Mouse (Mus musculus) cerebellum, postnatal 14 days (tissue): Measurements from ENCODE around the gene Cma2.
"Not testable (repeated sequence)": the region's sequence is repeated elsewhere in the genome, so short reads cannot be mapped to it uniquely, and the experiment has no call there.

Source experiments
- DNase-seq, 2 experiments: peaks; one replicate each; pipeline ENCODE4 v3.0.0; 2021; ENCODE audit warnings: mixed read lengths in 2 of 2

The Cma2 gene

DNA sequence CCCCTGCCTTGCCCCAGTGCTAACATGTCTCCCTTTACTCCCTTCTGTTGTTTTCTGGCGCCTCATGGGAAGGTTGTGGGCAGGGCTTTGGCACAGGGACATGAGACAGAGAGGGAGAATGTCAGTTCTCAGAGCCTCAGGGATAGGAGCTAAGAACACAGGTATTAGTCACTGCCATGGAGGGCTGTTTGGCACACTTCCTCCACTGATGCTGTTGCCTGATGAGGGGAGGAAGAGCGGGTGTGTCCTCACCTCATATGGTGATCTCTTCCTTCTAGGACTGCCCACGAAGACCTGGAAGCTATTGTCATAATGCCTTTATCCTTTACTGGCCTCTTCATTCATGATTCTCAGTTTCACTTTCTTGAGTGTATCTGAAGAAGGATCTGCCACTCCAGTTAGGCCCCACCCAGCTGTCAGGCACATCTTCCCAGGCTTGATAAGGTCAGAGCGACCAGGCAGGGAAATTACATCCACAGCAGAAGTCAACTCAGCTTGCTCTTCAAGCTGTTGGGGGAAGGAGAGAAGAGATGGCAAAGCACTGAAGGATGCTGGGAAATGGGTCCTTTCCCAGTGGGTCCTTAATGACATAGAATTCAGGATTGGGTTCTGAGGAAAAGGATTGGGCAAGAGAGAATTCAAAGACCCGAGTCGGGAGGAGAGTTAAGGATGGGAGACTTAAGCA is at the start of gene Cma2:
Gene Cma2 (plus strand): TSS at position 635 of the 685 bp plus-strand sequence.
- DNase-seq, result no peak

DNA sequence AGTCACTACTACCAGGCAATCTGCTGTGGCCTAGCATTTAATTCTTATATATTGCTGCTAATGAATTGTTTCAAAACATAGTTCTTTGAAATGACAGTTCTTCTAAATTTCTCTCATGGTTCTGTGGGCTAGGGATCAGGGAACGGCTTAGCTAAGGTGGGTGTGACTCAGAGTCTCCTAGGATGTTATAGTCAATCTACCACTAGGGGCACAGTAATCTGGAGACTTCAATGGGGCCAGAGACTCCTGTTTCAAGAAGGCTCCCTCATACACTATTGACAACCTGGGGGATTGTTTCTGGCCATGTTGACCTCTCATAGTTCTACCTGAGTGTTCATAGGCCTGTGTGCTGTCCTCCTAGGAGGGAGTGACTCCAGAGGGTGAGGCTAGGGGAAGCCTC is 45.3 kb upstream of the Cma2 start:
- DNase-seq, result no peak

DNA sequence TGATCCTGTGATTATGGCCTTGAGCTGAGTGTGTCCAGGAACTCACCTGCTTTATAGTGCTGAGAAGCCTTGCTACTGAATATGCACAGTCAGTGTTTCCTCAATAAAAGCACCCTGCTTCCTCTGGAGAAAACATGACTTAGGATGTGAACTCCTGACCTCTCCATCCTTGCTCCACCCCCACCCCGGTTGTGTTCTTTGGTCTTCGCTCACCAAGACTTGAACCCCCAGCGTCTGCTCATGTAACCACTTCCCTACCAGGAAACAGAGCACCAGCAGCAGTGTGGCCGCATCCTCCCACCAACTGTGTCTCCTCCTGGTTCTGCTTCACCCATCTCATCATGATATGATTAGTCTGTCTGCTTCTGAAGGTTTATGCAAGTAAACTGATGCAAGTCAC is 37.4 kb upstream of the Cma2 start:
- DNase-seq, result no peak

DNA sequence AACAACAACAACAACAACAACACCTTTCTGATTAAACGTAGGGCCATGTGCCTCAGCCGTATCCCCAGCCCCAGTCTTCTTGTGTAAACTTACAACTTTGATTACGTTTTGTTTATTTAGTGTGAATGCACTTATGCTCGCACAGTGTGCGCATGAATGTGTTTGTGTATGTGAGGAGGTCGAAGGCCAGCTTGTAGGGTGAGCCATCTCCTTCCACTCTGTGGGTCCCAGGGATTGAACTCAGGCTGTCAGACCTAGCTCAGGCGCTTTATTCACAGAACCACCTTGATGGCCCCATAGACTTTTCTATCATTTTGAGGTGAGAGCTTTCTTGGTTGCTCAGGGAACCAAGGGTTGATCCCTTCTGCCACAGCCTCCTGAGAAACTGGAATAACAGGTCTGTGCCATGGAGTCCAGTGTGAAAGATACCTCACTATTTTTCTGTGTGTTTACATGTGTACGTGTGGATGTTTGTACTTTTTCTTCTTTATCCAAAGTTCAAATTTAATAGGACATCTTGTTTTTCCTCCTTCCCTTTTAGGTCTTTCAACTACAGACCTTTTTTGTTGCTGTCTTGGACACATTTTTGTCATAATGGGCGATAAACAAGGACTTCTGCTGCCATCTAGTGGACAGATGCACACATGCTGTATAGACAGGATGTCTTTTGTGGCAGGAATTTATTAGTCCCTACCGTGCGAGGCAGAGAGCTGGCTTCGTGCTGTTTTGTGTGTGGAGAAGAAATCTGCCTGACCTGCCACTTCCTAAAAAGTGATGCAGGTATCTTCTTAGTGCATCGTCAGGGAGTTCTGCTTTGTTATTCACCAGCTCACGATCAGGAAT is 32.3 kb upstream of the Cma2 start:
- peak; percentile 88 to 91 for DNase-seq

DNA sequence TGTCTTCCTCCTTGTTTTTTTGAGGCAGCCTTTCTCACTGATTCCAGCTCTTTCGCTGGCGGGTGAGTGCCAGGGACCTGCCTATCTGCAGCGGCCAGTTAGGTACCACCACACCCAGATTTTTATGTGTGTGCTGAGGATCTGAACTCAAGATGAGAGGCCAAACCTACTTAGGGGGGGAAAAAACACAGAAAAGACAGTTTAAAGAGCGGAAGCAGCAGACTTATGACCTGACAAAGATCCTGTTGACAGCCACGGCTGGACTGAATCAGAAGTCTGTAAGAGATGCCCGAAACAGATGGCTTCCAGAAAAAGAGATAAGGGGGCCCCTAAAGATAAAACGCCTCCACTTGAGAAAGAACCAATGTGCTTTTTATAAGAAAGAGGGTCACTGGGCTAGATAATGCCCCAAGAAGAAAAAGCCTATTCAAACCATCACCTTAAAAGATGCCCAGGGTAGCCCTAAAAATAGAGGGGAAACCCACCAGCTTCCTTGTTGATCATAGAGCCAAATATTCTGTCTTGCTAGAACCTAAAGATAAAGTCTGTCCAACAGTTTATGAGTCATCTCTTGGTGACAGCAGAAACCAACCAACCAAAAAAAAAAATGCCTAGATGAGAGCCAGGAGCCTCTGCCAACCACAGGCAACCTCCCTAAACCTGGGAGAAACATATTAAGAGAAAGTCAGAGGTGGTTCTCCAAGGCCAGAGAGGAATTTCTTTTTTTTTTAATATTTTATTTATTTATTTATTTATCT is 28.1 kb upstream of the Cma2 start:
- no peak for DNase-seq

DNA sequence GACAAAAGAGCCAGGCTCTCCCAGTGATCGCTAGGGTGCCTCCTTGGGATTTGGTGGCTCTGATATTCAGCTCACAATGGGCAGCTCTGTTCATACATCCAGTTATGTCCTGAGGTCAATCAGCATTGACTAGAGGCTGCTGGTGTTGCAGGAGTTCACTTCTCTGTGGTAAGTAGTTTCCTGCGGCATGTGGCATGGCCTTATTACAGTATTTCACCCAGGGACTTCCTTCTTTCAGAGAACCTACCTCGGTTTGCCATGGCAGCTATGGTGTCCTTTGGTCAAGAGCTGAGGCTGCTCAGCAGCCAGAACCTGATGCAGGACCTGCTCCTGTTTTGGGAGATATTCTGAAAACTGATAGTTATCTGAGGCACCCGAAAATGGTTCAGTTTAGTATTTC is 23.9 kb upstream of the Cma2 start:
- DNase-seq, result no peak

DNA sequence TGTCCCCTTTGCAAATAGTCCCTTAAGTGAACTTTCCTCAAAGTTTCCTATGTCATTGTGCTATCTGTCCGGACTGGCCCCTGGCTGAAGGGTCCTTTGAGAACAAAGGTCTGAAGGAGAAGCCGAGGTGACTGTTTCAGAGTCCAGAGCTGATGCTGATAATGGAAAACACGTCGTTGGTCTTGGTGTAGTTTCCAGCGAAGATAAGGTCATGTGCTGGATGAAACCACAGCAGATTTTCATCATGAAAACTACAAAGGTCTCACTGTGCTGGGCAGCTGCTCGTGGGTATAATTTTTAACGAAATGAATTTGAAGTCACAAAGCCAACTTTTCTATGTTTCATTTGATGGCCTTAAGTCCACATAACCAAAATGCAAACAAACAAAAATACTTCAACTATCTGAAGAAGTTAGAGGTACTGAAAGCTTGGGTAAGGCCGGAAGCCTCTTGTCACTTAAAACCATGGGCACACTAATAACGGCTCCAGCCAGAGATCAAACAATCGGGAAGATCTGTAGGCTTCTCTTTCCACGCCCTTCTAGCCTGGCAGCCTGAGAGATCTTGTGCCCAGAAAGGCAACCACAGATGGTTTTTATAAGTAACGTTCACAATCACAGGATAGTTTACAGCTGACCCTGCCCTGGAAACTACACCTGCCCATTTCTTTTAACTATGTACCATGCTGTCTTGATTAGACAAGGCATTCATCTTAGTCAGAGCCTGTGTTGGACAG is 21.4 kb upstream of the Cma2 start:
- no peak for DNase-seq

DNA sequence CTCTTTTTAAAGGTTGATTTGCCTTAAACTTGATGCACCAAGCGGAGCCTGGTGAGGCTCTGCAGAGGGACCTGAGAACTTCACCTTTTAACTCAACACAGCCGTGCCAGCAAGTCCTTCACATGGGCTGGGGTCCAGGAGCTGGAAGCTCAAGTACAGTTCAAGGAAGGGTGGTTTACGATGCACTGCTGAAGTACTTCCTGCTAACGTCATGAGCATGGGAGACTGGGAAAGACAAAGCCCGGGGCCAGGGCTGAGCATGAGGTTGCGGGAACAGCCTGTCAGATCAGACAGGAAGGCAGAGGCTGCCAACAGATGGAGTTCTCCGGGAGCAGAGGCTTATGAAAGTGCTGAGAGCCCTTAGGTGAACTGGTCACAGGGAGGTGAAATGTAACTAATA is 17.2 kb upstream of the Cma2 start:
- DNase-seq, result peak; percentile 26 to 54

DNA sequence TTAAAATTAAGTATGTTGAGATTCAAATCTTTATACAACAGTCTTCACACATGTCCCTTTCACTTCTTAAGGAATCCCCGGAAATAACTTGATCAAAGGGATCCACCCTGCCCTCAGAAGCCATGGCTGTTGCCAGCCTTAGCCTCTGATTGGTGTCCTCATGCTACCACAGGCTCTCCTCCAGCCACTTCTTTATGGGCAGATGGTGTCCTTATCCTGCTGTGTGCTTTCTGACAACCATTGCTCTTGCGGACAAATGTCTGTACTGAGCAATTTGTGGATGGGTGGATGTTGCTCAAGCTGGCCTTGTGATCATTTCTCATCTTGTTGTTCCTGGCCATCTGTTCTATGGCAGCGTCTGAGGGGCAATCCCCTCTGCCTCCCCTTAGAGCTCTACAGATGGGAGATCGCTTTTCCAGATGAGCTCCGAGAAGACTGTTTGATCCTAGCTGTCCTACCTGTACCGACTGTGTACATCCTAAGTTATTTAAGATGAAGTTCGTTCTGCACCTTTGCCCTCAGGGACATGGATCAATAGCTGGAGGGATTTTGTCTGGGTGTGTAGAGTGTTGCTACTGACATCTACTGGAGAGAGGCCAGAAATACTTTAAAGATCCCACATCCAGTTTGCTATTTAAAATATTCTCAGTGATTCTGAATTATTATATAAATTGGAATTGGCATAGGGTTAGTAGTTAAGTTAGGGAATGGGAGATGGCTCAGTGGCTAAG is 10.5 kb upstream of the Cma2 start:
- peak in 1 of 2 experiments; percentile 30 for DNase-seq

DNA sequence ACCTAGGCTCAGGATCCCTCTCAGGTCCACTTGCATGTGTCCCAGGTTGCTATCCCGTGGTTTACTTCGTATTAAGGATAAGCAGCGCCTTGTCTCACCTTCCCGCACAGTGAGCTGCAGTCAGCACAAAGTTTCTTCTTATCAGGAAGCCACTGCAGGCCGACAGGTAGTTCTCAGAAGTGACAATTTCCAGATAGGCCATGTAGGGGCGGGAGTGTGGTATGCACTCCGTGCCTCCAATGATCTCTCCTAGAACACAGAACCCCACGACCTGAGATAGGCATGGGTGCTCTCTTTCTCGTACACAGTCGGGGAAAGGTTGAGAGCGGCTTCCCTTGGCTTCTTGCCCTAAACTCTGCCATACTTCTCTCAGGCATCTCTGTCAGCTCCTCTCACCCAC is 7.2 kb upstream of the Cma2 start:
- DNase-seq, result no peak

DNA sequence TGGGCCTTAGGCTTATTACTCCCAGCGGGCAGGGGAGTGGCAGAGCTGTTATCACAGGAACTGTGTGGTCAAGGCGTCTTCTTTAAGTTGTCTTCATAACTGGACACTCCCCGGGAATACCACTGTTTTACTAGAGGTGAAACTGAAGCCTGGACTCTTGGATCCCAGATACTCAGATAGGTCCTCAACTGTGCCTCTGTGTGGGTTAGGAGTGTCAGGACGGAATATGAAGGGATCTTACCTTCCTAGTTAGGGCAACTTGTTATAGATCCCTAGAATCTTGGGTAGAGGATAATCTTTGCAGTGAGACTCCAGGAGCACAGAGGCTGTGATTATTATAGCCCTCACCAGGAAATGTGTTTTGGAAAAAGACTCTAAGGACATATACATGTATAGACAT is 6.2 kb upstream of the Cma2 start, which contains the start of gene Cma1:
Gene Cma1 (minus strand): TSS at position 101 of the 400 bp plus-strand sequence.
- DNase-seq, result no peak

DNA sequence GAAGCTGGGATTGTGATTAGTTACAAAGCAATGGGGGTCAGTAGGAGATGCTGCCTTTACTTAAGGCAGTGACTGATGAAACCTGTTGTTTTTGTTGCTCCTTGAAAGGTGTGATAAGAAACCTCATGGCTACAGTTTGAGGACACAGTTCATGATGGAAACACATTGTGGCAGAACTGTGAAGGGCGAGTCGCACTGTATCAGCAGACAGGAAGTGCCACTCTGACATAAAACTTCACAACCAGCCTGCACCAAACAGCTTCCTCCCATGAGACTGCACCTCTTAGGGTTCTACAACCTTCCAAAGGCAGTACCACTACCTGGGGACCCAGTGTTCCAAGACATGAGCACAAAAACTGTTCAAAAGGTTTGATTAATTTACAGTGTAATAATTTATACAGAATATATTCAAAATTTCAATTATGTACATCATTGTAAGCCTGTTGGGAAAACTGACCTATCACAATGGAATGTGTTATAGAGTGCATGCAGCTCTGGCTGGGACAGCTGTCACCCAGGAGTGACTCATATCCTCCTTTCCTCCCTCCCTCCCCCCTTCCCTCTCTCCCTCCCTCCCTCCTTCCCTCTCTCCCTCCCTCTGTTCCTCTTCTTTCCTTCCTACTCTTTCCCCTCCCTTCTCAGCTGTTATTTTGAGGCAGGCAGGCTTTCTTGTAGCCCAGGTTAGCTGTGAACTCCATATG is 4.4 kb upstream of the Cma2 start:
- DNase-seq, result no peak

DNA sequence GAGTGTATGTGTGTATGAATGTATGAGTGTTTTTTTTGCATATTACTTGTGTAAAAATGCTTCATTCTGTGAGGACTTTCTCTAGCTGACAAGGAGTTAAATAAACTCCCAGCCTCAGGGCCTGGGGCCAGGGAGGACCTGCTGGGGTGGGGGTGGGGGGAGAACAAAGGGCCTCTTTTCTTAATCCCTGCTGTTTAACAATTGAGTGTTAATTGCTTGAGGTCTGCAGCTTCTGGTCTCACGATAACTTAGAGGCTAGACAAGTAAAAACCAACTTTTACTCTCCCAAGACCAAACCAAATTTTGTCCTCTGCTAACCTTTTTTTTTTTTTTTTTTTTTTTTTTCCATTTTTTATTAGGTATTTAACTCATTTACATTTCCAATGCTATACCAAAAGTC is 12.5 kb downstream of the Cma2 start:
- DNase-seq, result no peak

DNA sequence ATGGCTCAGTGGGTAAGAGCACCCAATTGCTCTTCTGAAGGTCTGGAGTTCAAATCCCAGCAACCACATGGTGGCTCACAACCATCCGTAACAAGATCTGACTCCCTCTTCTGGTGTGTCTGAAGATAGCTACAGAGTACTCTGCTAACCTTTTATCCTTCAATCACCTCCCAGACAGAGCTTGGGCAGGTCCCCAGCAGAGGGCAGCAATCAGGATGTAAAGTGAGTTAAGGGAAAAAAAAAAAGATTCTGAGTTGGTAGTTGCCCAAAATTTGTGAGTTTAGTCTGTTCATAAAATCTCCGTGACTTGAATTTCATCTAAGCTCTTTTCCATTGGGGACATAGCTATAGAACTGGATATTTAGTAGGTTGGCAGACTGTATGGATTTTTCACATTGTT is 13.1 kb downstream of the Cma2 start:
- peak in 1 of 2 experiments; percentile 29 for DNase-seq

DNA sequence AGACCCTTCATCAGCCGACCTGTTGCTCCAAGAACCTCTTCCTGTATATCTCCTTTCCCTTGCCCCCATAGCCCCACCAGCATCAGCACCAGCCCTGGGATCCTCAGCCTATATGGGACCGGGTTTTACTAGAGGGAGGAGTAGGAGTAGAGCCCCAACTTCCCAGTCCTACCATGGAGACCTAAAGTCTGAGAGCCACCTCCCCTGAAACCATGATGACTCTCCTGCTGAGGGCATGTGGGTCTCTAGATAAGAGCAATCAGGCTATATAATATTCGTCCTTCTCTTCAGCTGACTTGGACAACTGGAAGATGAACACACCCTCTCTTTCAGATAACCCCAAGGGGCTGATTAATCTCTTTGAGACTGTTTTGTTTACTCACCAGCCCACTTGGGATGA is 36.7 kb downstream of the Cma2 start:
- DNase-seq, result not testable (repeated sequence)

DNA sequence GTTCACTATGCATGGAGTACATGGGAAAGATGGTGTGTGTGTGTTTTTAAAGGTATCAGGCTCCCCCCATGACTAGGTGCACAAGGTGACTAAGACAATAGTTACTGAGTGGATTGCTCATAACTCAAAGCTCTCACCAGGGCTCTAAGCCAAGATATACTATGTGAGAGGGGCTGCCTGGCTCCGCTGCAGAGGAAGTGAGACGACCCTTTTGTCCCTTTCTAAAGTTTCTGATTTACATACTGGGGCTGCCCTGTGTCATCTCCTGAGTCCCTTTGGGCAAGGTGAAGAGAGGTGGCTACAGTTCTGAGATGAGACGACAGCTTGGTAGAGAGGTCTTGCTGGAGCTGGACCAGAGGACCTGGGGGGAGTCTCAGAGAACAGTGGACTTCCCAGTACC is 62.4 kb downstream of the Cma2 start:
- DNase-seq, result no peak

DNA sequence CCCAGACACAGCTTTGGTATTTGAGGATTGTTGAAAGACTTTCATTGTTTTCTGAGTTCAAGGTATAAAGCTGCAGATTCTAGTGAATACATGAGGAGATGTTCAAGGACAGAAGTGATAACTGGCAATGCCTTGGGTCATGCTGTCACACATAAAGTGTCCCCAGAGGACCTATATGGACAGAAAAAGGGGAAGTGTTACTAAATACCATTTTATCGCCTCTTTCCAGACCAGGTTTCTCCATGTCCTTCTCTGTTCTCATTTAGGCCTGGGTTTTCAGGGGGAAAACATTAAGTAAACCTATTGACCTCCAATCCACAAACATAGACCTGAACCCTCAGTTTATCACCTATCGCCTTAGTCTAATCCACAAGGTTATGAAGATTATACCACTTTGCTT is 63.1 kb downstream of the Cma2 start:
- DNase-seq, result no peak

DNA sequence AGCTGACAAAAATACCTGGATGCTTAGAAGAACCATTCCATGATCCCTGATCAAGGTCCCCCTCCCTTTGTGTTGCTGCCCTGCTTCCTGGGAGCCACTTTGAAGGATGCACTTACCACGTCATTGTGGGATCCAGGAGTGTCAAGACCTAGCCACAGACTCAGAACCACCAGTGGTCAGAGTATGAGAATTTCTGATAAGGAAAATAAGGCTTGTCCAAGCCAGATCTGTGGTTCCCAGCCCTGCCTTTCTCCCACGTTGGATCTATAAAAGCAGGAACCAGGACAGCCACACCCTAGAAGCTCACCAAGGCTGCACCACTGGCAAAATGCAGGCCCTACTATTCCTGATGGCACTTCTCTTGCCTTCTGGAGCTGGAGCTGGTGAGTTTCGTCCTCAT is 66.9 kb downstream of the Cma2 start, which contains the start of gene Mcpt1:
Gene Mcpt1 (plus strand): TSS at position 301 of the 400 bp plus-strand sequence.
- DNase-seq, result not testable (repeated sequence)

DNA sequence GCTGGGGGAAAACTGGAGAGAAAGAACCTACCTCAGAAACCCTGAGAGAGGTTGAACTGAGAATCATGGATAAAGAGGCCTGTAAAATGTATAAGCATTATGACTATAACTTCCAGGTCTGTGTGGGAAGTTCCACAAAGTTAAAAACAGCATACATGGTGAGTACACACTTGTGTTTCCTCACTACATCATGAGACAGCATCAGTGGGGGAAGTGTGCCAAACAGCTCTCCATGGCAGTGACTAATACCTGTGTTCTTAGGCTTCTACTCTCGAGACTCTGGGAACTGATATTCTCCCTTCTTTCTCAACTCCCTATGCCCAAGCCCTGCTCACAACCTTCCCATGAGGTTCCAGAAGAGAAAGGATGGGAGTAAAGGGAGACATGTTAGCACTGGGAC is 68.7 kb downstream of the Cma2 start:
- DNase-seq, result no peak

DNA sequence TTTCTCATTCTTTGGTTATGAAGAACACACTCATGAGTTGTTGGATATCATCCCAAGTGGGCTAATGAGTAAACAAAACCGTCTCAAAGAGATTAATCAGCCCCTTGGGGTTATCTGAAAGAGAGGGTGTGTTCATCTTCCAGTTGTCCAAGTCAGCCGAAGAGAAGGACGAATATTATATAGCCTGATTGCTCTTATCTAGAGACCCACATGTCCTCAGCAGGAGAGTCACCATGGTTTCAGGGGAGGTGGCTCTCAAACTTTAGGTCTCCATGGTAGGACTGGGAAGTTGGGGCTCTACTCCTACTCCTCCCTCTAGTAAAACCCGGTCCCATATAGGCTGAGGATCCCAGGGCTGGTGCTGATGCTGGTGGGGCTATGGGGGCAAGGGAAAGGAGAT is 70.5 kb downstream of the Cma2 start:
- not testable (repeated sequence) for DNase-seq
